Mouse (Mus musculus) CH12.LX (cell line): ENCODE data around the gene Ankrd12. TPM values are rescaled to one million over a fixed set of nuclear protein-coding genes. Genes with fewer than 3 reads are reported as not detected.

Source experiments
- DNase-seq: peaks from one replicate; pipeline ENCODE4 v3.0.0-alpha.2; 2013; ENCODE audit errors: extremely low read depth
- H3K27ac ChIP-seq: 2 replicates; pipeline ENCODE4 v1.5.1; 2012; ENCODE audit warnings: low read depth, mild to moderate bottlenecking, control low read depth, moderate library complexity; ENCODE audit not compliant: insufficient read depth
- H3K27me3 ChIP-seq: replicated peaks from 2 replicates; pipeline ENCODE3; 2012; ENCODE audit warnings: inconsistent platforms
- H3K36me3 ChIP-seq, 2 experiments: replicated peaks in 1 of 2; 2 replicates each; pipeline versions ENCODE3 to v1.6.1; 2012; ENCODE audit warnings: inconsistent platforms in 1 of 2, low read length in 1 of 2, mild to moderate bottlenecking in 1 of 2, mixed read lengths in 1 of 2, moderate library complexity in 1 of 2; ENCODE audit not compliant: control insufficient read depth in 1 of 2, insufficient read depth in 1 of 2
- H3K4me1 ChIP-seq, 2 experiments: 2 replicates each; pipeline ENCODE4 v1.6.1; 2012; ENCODE audit warnings: inconsistent platforms in 1 of 2, moderate library complexity in 1 of 2; ENCODE audit not compliant: insufficient read depth in 2 of 2, control insufficient read depth in 1 of 2
- H3K4me2 ChIP-seq: 2 replicates; pipeline ENCODE4 v1.6.1; 2012; ENCODE audit warnings: low read depth, mild to moderate bottlenecking, control low read depth; ENCODE audit not compliant: poor library complexity, insufficient read depth, severe bottlenecking
- H3K4me3 ChIP-seq, 3 experiments: fragments of 150-350 bp in 1 of 3; sonication (generic) in 1 of 3; replicated peaks in 1 of 3; 2 replicates each; pipeline versions ENCODE3 to v1.5.1; 2011 to 2012; ENCODE audit warnings: low read depth in 2 of 3, low read length in 2 of 3, mild to moderate bottlenecking in 2 of 3, moderate library complexity in 2 of 3, control low read depth in 1 of 3, improper control_type of control experiment in 1 of 3, inconsistent platforms in 1 of 3, mixed read lengths in 1 of 3; ENCODE audit not compliant: poor library complexity in 1 of 3
- H3K79me2 ChIP-seq: replicated peaks from 2 replicates; pipeline ENCODE4 v1.6.1; 2012; ENCODE audit warnings: mild to moderate bottlenecking, moderate library complexity; ENCODE audit not compliant: control insufficient read depth, poor library complexity, insufficient read depth, severe bottlenecking; ENCODE audit errors: extremely low read depth
- H3K9ac ChIP-seq: 2 replicates; pipeline ENCODE4 v1.6.1; 2012; ENCODE audit warnings: low read depth, mild to moderate bottlenecking, control low read depth, moderate library complexity; ENCODE audit not compliant: insufficient read depth
- H3K9me3 ChIP-seq: replicated peaks from 2 replicates; pipeline ENCODE3; 2012; ENCODE audit warnings: low read length, inconsistent platforms, mixed read lengths
- CTCF ChIP-seq, 2 experiments: IDR thresholded peaks in 1 of 2; conservative IDR thresholded peaks in 1 of 2; 2 replicates each; pipeline ENCODE4 v1.5.1; 2011 to 2012; ENCODE audit warnings: low read depth in 2 of 2, low read length in 2 of 2, improper control_type of control experiment in 1 of 2, inconsistent platforms in 1 of 2, mild to moderate bottlenecking in 1 of 2, moderate library complexity in 1 of 2
- E2F4 ChIP-seq: IDR thresholded peaks from 2 replicates; pipeline ENCODE4 v1.6.1; 2011; ENCODE audit warnings: low read depth, low read length, improper control_type of control experiment; ENCODE audit not compliant: insufficient replicate concordance
- GABPA ChIP-seq: IDR thresholded peaks from 2 replicates; pipeline ENCODE4 v1.6.1; 2012; ENCODE audit warnings: low read depth, low read length, improper control_type of control experiment, inconsistent platforms; ENCODE audit not compliant: insufficient replicate concordance
- MAFK ChIP-seq: IDR thresholded peaks from 2 replicates; pipeline ENCODE4 v1.6.1; 2011; ENCODE audit warnings: low read length, improper control_type of control experiment; ENCODE audit not compliant: insufficient replicate concordance
- MAZ ChIP-seq: IDR thresholded peaks from 2 replicates; pipeline ENCODE4 v1.6.1; 2012; ENCODE audit warnings: low read depth, mild to moderate bottlenecking, inconsistent platforms, low read length, improper control_type of control experiment, moderate library complexity
- PAX5 ChIP-seq: IDR thresholded peaks from 2 replicates; pipeline ENCODE4 v1.6.1; 2012; ENCODE audit warnings: low read length, inconsistent platforms, mixed read lengths
- TBP ChIP-seq: conservative IDR thresholded peaks from 2 replicates; pipeline ENCODE4 v1.6.1; 2011; ENCODE audit warnings: low read depth, low read length, improper control_type of control experiment
- UBTF ChIP-seq: IDR thresholded peaks from 2 replicates; pipeline ENCODE4 v1.6.1; 2012; ENCODE audit warnings: low read depth, mild to moderate bottlenecking, inconsistent platforms, low read length, improper control_type of control experiment, moderate library complexity
- ZMIZ1 ChIP-seq: IDR thresholded peaks from 2 replicates; pipeline ENCODE4 v1.6.1; 2012; ENCODE audit warnings: low read depth, mild to moderate bottlenecking, inconsistent platforms, low read length, improper control_type of control experiment
- dilution Hi-C: fragments of 300-500 bp; cut with MboI; formaldehyde crosslinking; loops from 2 replicates; pipeline ENCODE4 v1.14.3; 2020; ENCODE audit warnings: low sequenced_read_pairs; ENCODE audit not compliant: extremely low pct_unique_long_range_greater_than_20kb, extremely low pct_ligation_motif_present
- in situ Hi-C: fragments of 300-500 bp; cut with MboI; formaldehyde crosslinking; loops from 3 replicates; pipeline ENCODE4 v1.14.3; 2019; ENCODE audit warnings: low sequenced_read_pairs, low pct_ligation_motif_present, low pct_unique_long_range_greater_than_20kb, mixed read lengths
- polyA plus RNA-seq: library from polyadenylated mRNA; unstranded; fragments of >175 nt; gene quantifications from 2 replicates; pipeline ENCODE4 v1.2.1, GENCODE M21; 2012; ENCODE audit warnings: low read depth; ENCODE audit not compliant: insufficient read length
- total RNA-seq, 2 experiments: library from RNA; depleted of rRNA; stranded (reverse); fragments of 300-350 nt in 1 of 2; fragments of >200 nt in 1 of 2; gene quantifications; 2 replicates each; pipeline ENCODE4 v1.2.3; 2012 to 2014

Gene Ankrd12
- total and polyA plus RNA-seq, 3 experiments, result 1.6 to 5.6 (median 1.7) TPM

DNA sequence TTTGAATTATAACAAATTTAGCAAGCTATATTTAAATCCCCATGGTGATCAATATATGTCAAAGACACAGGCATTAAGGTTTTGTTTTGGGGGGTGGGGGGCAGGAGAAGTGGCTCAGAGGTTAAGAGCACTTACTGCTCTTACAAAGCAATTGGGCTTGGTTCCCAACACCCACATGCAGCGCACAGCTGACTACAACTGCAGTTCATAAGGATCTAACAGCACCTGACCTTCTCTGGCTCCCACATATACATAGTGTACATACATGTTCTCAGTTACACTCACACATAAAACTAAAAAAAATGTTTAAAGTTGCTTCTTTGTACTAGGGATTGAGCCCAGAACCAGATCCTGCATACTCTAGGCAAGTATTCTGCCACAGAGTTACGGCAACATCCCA lies 14.5 kb upstream of the Ankrd12 start:
- DNase-seq, result no peak
- H3K27me3 ChIP-seq, result no peaks in the 10 kb centered on the region
- no peak overlapping the region for H3K4me2 ChIP-seq
- no peaks in the 10 kb centered on the region for H3K4me1 ChIP-seq
- H3K9me3 ChIP-seq, result no peaks in the 10 kb centered on the region
- dilution Hi-C loops, result no loop called here
- in situ Hi-C loops, result no loop called here
- H3K27ac ChIP-seq, result no peak overlapping the region
- peaks cover 11 to 54% of the 10 kb centered on the region in 2 experiments for H3K36me3 ChIP-seq
- no peak for TF ChIP-seq E2F4
- TF ChIP-seq TBP, result no peak
- TF ChIP-seq, all 38 proteins: peak for 0
- Histone ChIP-seq H3K4me3 (no peak overlapping the region), H3K9ac (no peak overlapping the region), H3K79me2 (peaks cover 11% of the 10 kb centered on the region)

DNA sequence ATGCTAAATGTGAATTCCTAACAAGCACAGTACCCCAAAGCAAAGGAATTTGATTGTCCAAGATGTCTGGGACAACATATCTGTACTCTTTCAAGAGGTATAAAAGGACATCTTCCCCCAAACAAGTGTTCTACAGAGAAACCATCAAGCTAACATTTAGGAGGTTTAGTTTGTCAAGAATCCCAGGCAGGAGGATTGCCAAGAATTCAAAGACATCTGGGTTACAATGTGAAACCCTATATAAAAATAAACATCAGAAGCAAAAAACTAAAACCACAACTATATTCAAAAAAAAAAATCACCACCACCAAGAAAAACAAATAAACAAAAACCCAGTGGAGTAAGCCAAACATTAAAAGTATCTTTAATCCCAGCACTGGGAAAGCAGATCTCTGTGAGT lies 13.4 kb upstream of the Ankrd12 start:
- dilution Hi-C loops (no loop called here), in situ Hi-C loops (no loop called here)
- Histone ChIP-seq H3K27me3 (no peaks in the 10 kb centered on the region), H3K27ac (no peak overlapping the region), H3K9me3 (no peaks in the 10 kb centered on the region), H3K4me3 (no peak overlapping the region), H3K4me1 (no peaks in the 10 kb centered on the region), H3K36me3 (peaks cover 17 to 57% of the 10 kb centered on the region in 2 experiments), H3K4me2 (no peak overlapping the region), H3K9ac (no peak overlapping the region), H3K79me2 (peaks cover 8% of the 10 kb centered on the region)
- DNase-seq, result no peak
- TF ChIP-seq GABPA (no peak), MAZ (no peak), ZMIZ1 (no peak)

DNA sequence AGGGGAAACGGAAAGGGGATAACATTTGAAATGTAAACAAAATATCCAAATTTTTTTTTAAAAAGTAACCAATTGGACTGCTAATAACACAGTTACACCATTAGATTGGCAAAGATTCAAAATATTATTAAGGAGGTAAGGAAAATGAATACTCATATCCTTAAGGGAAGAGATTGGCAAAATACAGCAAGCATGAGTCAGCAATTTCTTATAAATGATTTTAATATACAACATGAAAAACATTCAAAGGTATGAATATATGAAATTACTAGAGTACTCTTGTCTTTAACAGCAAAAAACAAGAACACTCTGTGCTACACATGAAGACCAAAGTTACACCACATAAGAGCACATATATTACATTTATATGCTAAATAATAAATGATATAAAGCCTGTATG lies 8.1 kb upstream of the Ankrd12 start:
- H3K36me3 ChIP-seq, result peaks cover 21 to 59% of the 10 kb centered on the region in 2 experiments
- TF ChIP-seq MAFK (0 out of 2 replicates have a peak, but pooled peaks have one; percentile 38), PAX5 (no peak)
- no peaks in the 10 kb centered on the region; the same call in 1 of the 2 replicates for H3K79me2 ChIP-seq
- no peak overlapping the region for H3K4me3 ChIP-seq
- H3K9ac ChIP-seq, result no peak overlapping the region
- no peaks in the 10 kb centered on the region for H3K4me1 ChIP-seq
- dilution Hi-C loops (no loop called here), in situ Hi-C loops (no loop called here)
- H3K4me2 ChIP-seq, result no peak overlapping the region
- H3K9me3 ChIP-seq, result no peaks in the 10 kb centered on the region
- DNase-seq, result no peak
- no peaks in the 10 kb centered on the region for H3K27me3 ChIP-seq
- H3K27ac ChIP-seq, result no peak overlapping the region

DNA sequence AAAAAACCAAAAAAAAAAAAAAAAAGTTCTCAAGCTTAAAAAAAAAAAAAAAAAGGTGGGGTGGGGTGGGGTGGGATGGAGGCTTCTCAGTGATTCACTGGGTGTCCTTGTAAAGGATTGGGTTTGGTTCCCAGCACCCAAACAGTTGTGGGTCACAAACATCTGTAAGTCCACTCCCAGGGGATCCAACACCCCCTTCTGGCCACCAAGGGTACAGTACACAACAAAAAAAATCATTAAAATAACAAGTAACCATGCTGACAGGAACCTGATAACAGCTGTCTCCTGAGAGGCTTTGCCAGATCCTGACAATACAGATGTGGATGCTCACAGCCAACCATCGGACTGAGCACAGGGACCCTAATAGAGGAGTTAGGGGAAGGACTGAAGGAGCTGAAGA lies 7.6 kb upstream of the Ankrd12 start:
- Histone ChIP-seq H3K27ac (no peak overlapping the region), H3K9ac (no peak overlapping the region), H3K27me3 (no peaks in the 10 kb centered on the region), H3K4me2 (no peak overlapping the region), H3K79me2 (no peaks in the 10 kb centered on the region; the same call in 1 of the 2 replicates), H3K4me3 (no peak overlapping the region), H3K4me1 (no peaks in the 10 kb centered on the region), H3K9me3 (no peaks in the 10 kb centered on the region), H3K36me3 (peaks cover 23 to 61% of the 10 kb centered on the region in 2 experiments)
- DNase-seq, result no peak
- in situ Hi-C loops, result no loop called here
- dilution Hi-C loops, result no loop called here
- TF ChIP-seq CTCF (conservative IDR thresholded peaks at IDR 0.05 in 1 of 2, IDR thresholded peaks at IDR 0.05 in 1 of 2; ENCODE audit: low read depth in 2 of 2, low read length in 2 of 2) (peak in 1 of 2 experiments; percentile 30; a peak in 1 of 4 replicates), UBTF (no peak)
